Mouse (Mus musculus) erythroblast, embryonic 14.5 days (primary cell): Measurements from ENCODE around the gene Elf2.

Experiments
- GATA1 ChIP-seq: IDR thresholded peaks from 2 replicates; pipeline ENCODE4 v1.6.1; 2012; ENCODE audit warnings: low read length, inconsistent platforms, mixed read lengths
- TAL1 ChIP-seq: IDR thresholded peaks from 3 replicates; pipeline ENCODE4 v1.6.1; 2012; ENCODE audit warnings: low read length, inconsistent platforms, mixed read lengths

- TF ChIP-seq GATA1, result no peak
- TF ChIP-seq TAL1, result no peak
Observed at GRCm38 (mm10) chr3:51333950-51334349, 6.5 kb downstream of the Elf2 start.
